12 mouse cellular contexts compared by ENCODE assay signal in the genomic region with DNA sequence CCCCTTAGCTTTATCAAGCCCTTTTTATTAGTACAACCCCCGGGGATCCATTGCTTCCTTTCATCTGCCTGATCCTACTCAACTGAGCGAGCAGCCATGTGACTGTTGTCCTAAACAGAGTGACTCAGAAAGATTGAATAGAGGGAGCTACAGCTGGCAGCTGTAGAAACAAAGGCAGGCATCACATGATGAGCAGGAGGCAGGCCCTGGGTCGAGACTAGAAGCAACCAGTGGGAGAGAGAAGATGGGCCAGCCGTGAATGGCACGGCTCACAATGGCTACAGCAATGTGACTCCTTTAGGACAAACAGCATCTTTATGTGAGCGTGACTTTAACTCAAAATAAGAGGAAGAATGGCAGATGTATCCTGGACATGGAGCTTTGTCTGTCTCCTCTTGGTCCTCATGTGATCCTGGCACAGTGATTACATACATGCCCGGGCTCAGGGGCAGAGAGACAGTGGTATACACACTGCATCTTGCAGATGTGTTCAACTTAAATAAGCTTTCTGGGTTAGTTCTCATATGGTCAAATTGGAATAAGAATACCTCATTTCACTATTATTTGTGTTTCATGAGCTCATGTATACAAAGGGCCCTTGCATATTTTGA.
DNase-seq lines count a peak whose midpoint lies in the region; ATAC-seq lines count a peak whose summit lies in the region.
"Had no signal": no experiment of that assay in that cellular context is flagged by ENCODE, and none has a peak within 500 bp of the region (broad histone marks: within the 10 kb centered on the region; RNA-seq: fewer than 3 reads in every experiment).

No protein-coding gene starts in this region.

- peak; percentile 48 for DNase-seq in embryo, embryonic 10 days (ENCODE audit: low spot score)
- DNase-seq in embryo, embryonic 9.5 days (ENCODE audit: extremely low spot score), result no peak
- DNase-seq in layer of hippocampus, adult 9-10 months (ENCODE audit: low spot score), result peak; percentile 47
- no peak for DNase-seq in heart, postnatal 36 days
- no peak for DNase-seq in adrenal gland, adult (ENCODE audit: inconsistent age in 2 of 2, low spot score in 1 of 2)
- DNase-seq: B cell, adult 2 months; gastrocnemius, postnatal 36 days had no signal

- no peak overlapping the region for H3K27ac ChIP-seq in forebrain, embryonic 12.5 days
- H3K27ac ChIP-seq in neural tube, embryonic 12.5 days, result no peak overlapping the region
- H3K27ac ChIP-seq: intestine, embryonic 15.5 days; limb, embryonic 15.5 days had no signal

- H3K36me3 ChIP-seq in forebrain, embryonic 12.5 days (replicated peaks), result no peaks in the 10 kb centered on the region
- H3K36me3 ChIP-seq in neural tube, embryonic 12.5 days, result no peaks in the 10 kb centered on the region
- H3K36me3 ChIP-seq: intestine, embryonic 15.5 days; limb, embryonic 15.5 days had no signal

- H3K9ac ChIP-seq in forebrain, embryonic 12.5 days, result no peak overlapping the region
- H3K9ac ChIP-seq in neural tube, embryonic 12.5 days, result no peak overlapping the region
- H3K9ac ChIP-seq: intestine, embryonic 15.5 days; limb, embryonic 15.5 days had no signal

- peak; percentile 83 for ATAC-seq in forebrain, embryonic 12.5 days (ENCODE audit: low FRiP score)
- peak; percentile 88 for ATAC-seq in neural tube, embryonic 12.5 days (ENCODE audit: low FRiP score, low read depth)
- ATAC-seq in erythroblast, adult 5-6 weeks (replicated peaks; ENCODE audit: low FRiP score, poor library complexity, severe bottlenecking), result no peak
- ATAC-seq: intestine, embryonic 15.5 days had no signal

- 27% methylated on average over 7 of the region's 7 CpGs for WGBS in forebrain, embryonic 12.5 days
- WGBS in neural tube, embryonic 12.5 days, result 20% methylated on average over 7 of the region's 7 CpGs

- intact Hi-C loops in heart, postnatal 36 days (cut with DNase I), result no loop called here

- H3K9me3 ChIP-seq in forebrain, embryonic 12.5 days, result no peaks in the 10 kb centered on the region
- no peaks in the 10 kb centered on the region for H3K9me3 ChIP-seq in neural tube, embryonic 12.5 days
- H3K9me3 ChIP-seq: intestine, embryonic 15.5 days; limb, embryonic 15.5 days had no signal

- H3K4me2 ChIP-seq in forebrain, embryonic 12.5 days, result no peak overlapping the region
- no peak overlapping the region for H3K4me2 ChIP-seq in neural tube, embryonic 12.5 days (replicated peaks)
- H3K4me2 ChIP-seq: intestine, embryonic 15.5 days; limb, embryonic 15.5 days had no signal

- H3K4me1 ChIP-seq in forebrain, embryonic 12.5 days, result peaks cover 10% of the 10 kb centered on the region
- 0 out of 2 replicates have a peak, but pooled peaks cover 7% of the 10 kb centered on the region for H3K4me1 ChIP-seq in neural tube, embryonic 12.5 days
- H3K4me1 ChIP-seq: intestine, embryonic 15.5 days; limb, embryonic 15.5 days had no signal

- no peak overlapping the region for H3K4me3 ChIP-seq in forebrain, embryonic 12.5 days (replicated peaks)
- H3K4me3 ChIP-seq in neural tube, embryonic 12.5 days, result no peak overlapping the region
- H3K4me3 ChIP-seq: intestine, embryonic 15.5 days; limb, embryonic 15.5 days had no signal

- no peaks in the 10 kb centered on the region for H3K27me3 ChIP-seq in forebrain, embryonic 12.5 days
- no peaks in the 10 kb centered on the region for H3K27me3 ChIP-seq in neural tube, embryonic 12.5 days (replicated peaks)
- H3K27me3 ChIP-seq: intestine, embryonic 15.5 days; limb, embryonic 15.5 days had no signal

Comparison
In these comparisons a context has a peak if more than half of its experiments do, and no peak if none do; other contexts are left out.
1. DNase-seq: peak in embryo, embryonic 10 days (single experiment) and layer of hippocampus, adult 9-10 months (single experiment); none in embryo, embryonic 9.5 days (single experiment), heart, postnatal 36 days (0 of 2) and adrenal gland, adult (0 of 2).